Mouse (Mus musculus) kidney, embryonic 16.5 days (tissue): ENCODE results near the gene Kcnc4. TPM values are rescaled to one million over a fixed set of nuclear protein-coding genes. Genes with fewer than 3 reads are reported as not detected.

Experiments used
- ATAC-seq: fragments of 200-750 bp; cut with Nextera tagmentation; 2 replicates; pipeline ENCODE4 v1.8.0; 2017; ENCODE audit warnings: moderate TSS enrichment; ENCODE audit not compliant: low FRiP score, low TSS enrichment
- H3K27ac ChIP-seq: fragments of 300-500 bp; sonication (generic); 2 replicates; pipeline ENCODE4 v1.5.1; 2014; ENCODE audit warnings: low read length
- H3K27me3 ChIP-seq: fragments of 300-500 bp; sonication (generic); 2 replicates; pipeline ENCODE4 v1.6.1; 2014; ENCODE audit warnings: low read length, control low read depth, mixed read lengths; ENCODE audit not compliant: insufficient read depth
- H3K36me3 ChIP-seq: fragments of 300-500 bp; sonication (generic); 2 replicates; pipeline ENCODE4 v1.6.1; 2014; ENCODE audit warnings: low read length, control low read depth, mixed read lengths; ENCODE audit not compliant: insufficient read depth
- H3K4me1 ChIP-seq: fragments of 300-500 bp; sonication (generic); 2 replicates; pipeline ENCODE4 v1.6.1; 2014; ENCODE audit warnings: low read length, control low read depth, mixed read lengths; ENCODE audit not compliant: insufficient read depth
- H3K4me2 ChIP-seq: fragments of 300-500 bp; sonication (generic); replicated peaks from 2 replicates; pipeline ENCODE4 v1.6.1; 2014; ENCODE audit warnings: low read depth, low read length
- H3K4me3 ChIP-seq: fragments of 300-500 bp; sonication (generic); 2 replicates; pipeline ENCODE4 v1.5.1; 2014; ENCODE audit warnings: mild to moderate bottlenecking, low read length
- H3K9ac ChIP-seq: fragments of 300-500 bp; sonication (generic); replicated peaks from 2 replicates; pipeline ENCODE4 v1.6.1; 2014; ENCODE audit warnings: low read length
- H3K9me3 ChIP-seq: fragments of 300-500 bp; sonication (generic); 2 replicates; pipeline ENCODE4 v1.6.1; 2016; ENCODE audit warnings: low read length, control low read depth
- WGBS: fragments of 180-500 bp; shearing (Covaris S2); extraction: QIAGEN DNeasy Blood & Tissue Kit; methylation state at CpG from one replicate; pipeline ENCODE4 v1.1.7; 2014; 5-methylcytosine and 5-hydroxymethylcytosine counted together
- polyA plus RNA-seq: library from polyadenylated mRNA; unstranded; fragments of >200 nt; fragmentation: Nextera tagmentation; extraction: Ambion mirVana; gene quantifications from 2 replicates; pipeline ENCODE4 v1.2.1, GENCODE M21; 2015

Gene Kcnc4
- polyA plus RNA-seq, 1 experiment from 2014 or later = 0.24 TPM

DNA sequence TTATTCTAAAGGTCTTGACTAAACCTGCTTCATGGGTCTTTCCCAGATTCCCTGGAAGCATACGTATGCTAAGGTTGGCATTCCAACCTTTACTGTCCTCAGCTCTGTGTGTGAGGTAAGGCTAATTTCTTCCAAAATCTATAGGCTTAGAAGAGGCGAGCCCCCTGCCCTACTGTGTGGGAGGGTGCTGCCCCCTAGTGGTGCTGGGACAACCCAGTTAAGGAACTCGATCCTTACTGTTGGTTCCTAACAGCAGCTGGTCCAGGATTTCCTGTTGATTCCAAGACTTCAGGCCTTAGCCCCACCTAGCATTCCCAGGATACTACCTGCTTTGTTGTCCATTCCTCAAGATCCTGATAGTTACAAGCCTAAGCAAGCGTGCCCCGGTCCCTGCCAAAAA lies 2.8 kb upstream of the Kcnc4 start:
- peaks cover 23% of the 10 kb centered on the region for H3K4me1 ChIP-seq
- 16% methylated on average over 5 of the region's 5 CpGs for WGBS
- H3K27me3 ChIP-seq = peaks cover 92% of the 10 kb centered on the region
- no peak overlapping the region for H3K9ac ChIP-seq
- no peak overlapping the region for H3K4me3 ChIP-seq
- H3K27ac ChIP-seq = no peak overlapping the region
- 0 out of 2 replicates have a peak, but pooled peaks have one; percentile 31 for ATAC-seq
- H3K9me3 ChIP-seq = no peaks in the 10 kb centered on the region
- no peaks in the 10 kb centered on the region for H3K36me3 ChIP-seq
- H3K4me2 ChIP-seq = no peak overlapping the region

DNA sequence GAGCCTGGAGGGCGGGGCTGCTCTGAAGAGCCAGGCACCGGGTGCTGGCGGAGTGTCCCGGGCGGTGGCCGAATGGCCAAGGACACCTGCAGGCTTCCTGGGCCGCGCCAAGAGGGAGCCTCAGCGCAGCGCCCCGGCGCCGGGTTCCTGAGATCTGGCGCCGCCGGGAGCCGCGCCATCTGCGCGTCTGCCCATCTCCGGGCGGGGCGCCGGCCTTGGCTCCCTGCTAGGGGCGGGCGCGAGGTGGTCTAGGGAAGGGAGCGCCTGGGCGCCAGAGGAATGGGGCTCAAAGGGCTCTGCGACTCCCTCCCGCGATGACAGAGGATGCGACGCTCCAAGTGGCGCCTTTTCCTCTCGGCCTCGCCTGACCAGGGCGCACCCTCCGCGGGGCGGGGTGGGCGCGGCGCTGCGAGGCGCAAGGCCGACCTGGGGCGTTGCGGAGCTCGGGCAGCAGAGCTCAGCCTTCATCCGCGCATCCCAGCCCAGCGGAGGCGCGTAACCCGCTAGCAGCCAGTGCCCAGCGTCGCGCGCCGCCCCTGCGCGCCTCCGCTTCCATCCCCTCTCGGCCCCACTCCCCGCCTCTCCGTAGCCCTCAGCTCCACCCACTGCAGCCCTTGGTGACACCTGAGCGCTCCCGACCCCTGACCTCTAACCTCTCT lies 550 bp upstream of the Kcnc4 start:
- peaks cover 99% of the 10 kb centered on the region for H3K27me3 ChIP-seq
- no peak overlapping the region for H3K27ac ChIP-seq
- H3K9me3 ChIP-seq = no peaks in the 10 kb centered on the region
- under 1% methylated on average over 62 of the region's 69 CpGs for WGBS
- peak overlapping the region; percentile 55 for H3K4me3 ChIP-seq
- peaks cover 23% of the 10 kb centered on the region for H3K4me1 ChIP-seq
- ATAC-seq = peak; percentile 49
- no peaks in the 10 kb centered on the region for H3K36me3 ChIP-seq
- peak overlapping the region; percentile 41; the same call in 1 of the 2 replicates for H3K9ac ChIP-seq
- H3K4me2 ChIP-seq = peak overlapping the region; percentile 93

DNA sequence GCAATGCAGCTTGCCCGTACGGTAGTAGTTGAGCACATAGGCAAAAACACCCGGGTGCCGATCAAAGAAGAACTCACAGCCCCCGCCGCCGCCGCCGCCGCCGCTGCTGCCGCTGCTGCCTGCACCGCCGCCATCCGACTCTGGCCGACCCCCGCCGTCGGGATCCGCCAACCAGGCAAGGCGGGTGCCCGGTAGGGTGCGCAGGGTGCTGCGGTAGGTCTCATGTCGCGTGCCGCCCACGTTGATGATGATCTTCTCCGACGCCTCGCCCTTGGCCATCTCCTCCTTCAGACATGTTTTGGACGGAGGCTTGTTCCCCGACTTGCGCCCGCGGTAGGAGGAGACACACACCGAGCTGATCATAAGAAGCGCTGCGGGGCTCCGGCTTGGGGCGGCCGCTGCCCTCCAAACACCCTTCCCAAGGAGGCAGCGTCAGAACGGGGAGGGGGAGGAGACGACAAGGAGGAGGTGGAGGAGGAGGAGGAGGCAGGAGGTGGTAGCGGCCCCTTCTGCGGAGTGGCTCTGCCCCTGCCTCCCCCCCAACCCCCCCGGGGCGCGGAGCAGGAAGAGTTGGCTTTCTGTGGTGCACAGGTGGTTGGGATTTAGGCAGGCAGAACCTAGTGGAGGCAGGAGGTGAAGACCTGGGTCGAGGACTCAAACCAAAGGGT lies 690 bp downstream of the Kcnc4 start:
- peaks cover 23% of the 10 kb centered on the region for H3K4me1 ChIP-seq
- no peaks in the 10 kb centered on the region for H3K36me3 ChIP-seq
- H3K27me3 ChIP-seq = peaks cover 90% of the 10 kb centered on the region
- H3K9me3 ChIP-seq = no peaks in the 10 kb centered on the region
- H3K27ac ChIP-seq = no peak overlapping the region
- WGBS = under 1% methylated on average over 46 of the region's 51 CpGs
- H3K9ac ChIP-seq = no peak overlapping the region; the same call in 1 of the 2 replicates
- no peak for ATAC-seq
- peak overlapping the region; percentile 55 for H3K4me3 ChIP-seq
- peak overlapping the region; percentile 93 for H3K4me2 ChIP-seq

DNA sequence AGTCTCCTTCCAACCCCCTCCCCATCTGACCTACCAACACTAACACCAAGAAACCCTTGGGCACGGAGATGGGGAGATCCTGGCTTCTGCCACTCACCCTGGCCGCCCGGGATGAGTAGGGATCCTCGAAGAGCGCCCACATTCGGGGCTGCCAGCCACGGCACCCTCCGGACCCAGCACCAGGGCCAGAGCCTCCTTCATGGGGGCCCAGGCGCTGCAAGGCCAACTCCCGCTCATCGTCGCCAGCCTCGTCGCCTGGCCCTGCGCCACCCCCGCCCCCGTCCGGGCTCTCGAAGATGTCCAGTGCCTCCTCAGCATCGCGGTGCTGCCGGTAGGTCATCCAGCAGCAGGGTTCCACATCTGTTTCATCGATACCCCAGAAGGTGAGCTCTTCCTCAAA lies 1.2 kb downstream of the Kcnc4 start:
- Histone ChIP-seq H3K4me1 (peaks cover 23% of the 10 kb centered on the region), H3K4me3 (peak overlapping the region; percentile 55), H3K27ac (no peak overlapping the region), H3K9me3 (no peaks in the 10 kb centered on the region), H3K4me2 (peak overlapping the region; percentile 93), H3K27me3 (peaks cover 85% of the 10 kb centered on the region), H3K36me3 (no peaks in the 10 kb centered on the region), H3K9ac (no peak overlapping the region)
- WGBS = 3% methylated on average over 23 of the region's 23 CpGs
- no peak for ATAC-seq

DNA sequence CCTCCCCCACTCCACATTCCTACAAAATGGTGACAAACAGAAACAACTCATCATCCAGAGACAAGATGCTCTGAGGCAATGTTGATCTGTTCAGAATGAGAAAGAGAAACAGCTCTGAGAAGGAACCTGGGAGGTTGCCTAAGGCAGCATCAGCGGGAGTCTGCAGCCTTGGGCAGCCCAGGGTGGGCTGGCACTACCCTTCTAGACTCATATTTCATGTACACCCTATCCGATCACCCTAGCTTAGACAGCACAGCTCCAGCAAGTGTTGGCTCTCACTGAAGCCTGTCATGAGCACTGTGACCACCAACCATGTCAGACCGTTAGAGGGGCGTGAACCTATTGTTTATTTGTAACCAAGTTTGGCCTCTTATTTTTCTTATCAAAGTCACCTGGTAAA lies 5.1 kb downstream of the Kcnc4 start:
- Histone ChIP-seq H3K4me1 (peaks cover 15% of the 10 kb centered on the region), H3K4me3 (no peak overlapping the region), H3K4me2 (no peak overlapping the region), H3K9ac (no peak overlapping the region), H3K27me3 (peaks cover 47% of the 10 kb centered on the region), H3K36me3 (no peaks in the 10 kb centered on the region), H3K9me3 (no peaks in the 10 kb centered on the region), H3K27ac (no peak overlapping the region)
- 39% methylated on average over 4 of the region's 4 CpGs for whole genome bisulfite sequencing
- no peak for ATAC-seq

DNA sequence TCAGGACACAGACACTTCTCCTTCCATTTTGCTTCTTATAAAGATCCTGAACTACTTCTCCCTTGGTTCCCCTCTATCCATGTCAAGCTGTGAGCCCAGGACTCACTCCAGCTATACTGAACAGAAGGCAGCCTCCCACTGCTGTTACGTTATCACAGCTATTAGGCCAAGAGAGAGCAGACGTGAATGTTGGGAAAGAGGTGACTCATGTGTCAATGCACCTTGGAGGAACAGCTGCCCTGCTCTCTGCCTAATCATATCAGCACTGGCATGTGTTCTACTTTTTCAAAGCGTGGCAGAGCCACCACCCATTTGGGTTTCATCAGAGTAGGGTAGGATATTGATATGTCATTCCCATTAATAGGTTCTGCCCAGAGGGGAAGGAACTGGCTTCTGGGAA lies 12.5 kb downstream of the Kcnc4 start:
- no peaks in the 10 kb centered on the region for H3K36me3 ChIP-seq
- no peak for ATAC-seq

DNA sequence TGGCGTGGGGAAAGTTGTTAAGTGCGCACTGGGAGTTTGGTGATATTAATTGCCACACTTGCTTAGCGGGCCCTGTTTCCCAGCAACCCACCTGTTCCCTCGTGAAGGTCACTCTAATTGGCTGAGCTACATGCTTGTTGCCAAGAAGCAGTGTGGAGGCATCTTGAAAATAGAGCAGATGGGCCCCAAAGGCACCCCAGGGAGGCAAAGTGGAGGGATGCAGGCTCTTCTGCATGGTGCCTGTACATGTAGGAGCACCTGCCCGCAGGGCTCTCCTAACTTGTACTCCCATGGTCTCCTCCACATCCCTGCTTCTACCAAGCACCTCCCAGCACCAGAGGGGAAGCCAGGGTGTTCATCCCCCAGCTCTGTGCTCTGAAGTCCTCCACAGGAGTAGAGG lies 15.5 kb downstream of the Kcnc4 start:
- Histone ChIP-seq H3K36me3 (no peaks in the 10 kb centered on the region), H3K9me3 (no peaks in the 10 kb centered on the region; the same call in 1 of the 2 replicates), H3K4me2 (no peak overlapping the region), H3K4me3 (no peak overlapping the region), H3K27ac (no peak overlapping the region), H3K27me3 (no peaks in the 10 kb centered on the region), H3K9ac (no peak overlapping the region), H3K4me1 (no peaks in the 10 kb centered on the region)
- WGBS = 81% methylated on average over 5 of the region's 5 CpGs
- ATAC-seq = no peak

More for the DNA sequence above, 12.5 kb downstream of the Kcnc4 start:
- Histone ChIP-seq H3K4me3 (no peak overlapping the region), H3K4me1 (peaks cover 5% of the 10 kb centered on the region; the same call in 1 of the 2 replicates), H3K9ac (no peak overlapping the region), H3K4me2 (no peak overlapping the region), H3K27ac (no peak overlapping the region), H3K9me3 (no peaks in the 10 kb centered on the region), H3K27me3 (no peaks in the 10 kb centered on the region)
- WGBS = 79% methylated on average over 3 of the region's 3 CpGs

DNA sequence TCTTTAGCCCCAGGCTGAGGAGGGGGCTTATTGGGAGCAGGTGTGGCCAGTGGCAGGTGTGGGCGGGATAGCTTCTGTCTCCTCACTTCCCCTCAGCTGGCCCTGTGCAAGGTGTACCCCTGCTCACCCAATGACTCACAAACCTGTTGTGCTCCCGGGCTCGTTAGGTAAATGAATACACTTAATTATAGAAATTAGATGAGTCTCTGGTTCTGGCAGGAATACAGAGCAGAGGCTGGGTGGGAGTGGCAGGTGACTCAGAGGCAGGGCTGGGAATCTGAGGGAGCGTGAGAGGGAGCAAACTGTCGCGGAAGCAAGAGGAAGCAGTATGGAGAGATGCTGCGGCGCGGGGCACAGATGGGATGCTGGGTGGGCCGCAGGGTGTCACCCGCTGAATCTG lies 17.2 kb downstream of the Kcnc4 start:
- Histone ChIP-seq H3K27ac (no peak overlapping the region), H3K9me3 (no peaks in the 10 kb centered on the region; the same call in 1 of the 2 replicates), H3K4me2 (no peak overlapping the region), H3K4me1 (no peaks in the 10 kb centered on the region), H3K27me3 (no peaks in the 10 kb centered on the region), H3K36me3 (no peaks in the 10 kb centered on the region), H3K9ac (no peak overlapping the region), H3K4me3 (no peak overlapping the region)
- peak; percentile 52; the same call in 1 of the 2 replicates for ATAC-seq
- WGBS = 75% methylated on average over 11 of the region's 11 CpGs

DNA sequence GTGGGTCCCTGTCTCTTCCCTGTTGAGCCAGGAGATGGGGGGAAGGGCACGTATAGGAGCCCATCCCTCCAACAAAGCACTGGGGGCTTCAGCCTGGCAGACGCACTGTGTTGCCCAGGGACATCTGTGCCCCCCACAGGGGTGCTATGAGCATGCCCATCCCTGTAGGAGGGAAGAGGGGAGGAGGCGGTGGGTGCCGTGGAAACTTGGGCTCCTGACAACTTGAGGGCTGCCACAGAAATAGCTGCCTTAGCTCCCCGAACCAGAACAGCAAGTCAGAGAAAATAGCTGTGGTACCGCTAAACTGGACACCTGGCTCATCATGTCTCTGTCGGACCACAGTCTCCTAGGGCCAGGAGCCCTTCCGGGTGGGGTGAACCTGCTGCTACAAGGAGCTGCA lies 18.0 kb downstream of the Kcnc4 start:
- no peaks in the 10 kb centered on the region for H3K4me1 ChIP-seq
- ATAC-seq = no peak
- no peaks in the 10 kb centered on the region for H3K36me3 ChIP-seq
- 83% methylated on average over 8 of the region's 8 CpGs for WGBS
- no peak overlapping the region for H3K4me3 ChIP-seq
- H3K4me2 ChIP-seq = no peak overlapping the region
- H3K9ac ChIP-seq = no peak overlapping the region
- H3K27me3 ChIP-seq = no peaks in the 10 kb centered on the region
- no peak overlapping the region for H3K27ac ChIP-seq
- no peaks in the 10 kb centered on the region; the same call in 1 of the 2 replicates for H3K9me3 ChIP-seq

DNA sequence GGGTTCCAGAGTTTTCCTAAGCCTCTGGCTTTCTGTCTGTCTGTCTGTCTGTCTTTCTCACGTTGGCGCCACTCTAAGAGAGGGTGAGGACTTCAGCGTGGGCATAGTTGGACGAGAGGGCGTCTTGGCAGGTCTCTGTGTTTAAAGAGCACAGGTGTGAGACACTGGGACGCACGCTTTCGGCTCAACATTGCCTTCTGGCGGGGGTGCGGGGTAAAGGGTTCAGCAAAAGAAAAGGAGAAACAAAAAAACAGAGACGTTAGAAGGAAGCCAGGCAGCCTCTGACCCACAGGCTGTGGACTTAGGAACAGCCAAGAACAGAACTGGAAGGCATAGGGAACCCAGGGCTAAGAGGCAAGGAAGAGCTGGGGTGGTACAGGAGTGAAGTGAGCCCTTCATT lies 20.1 kb downstream of the Kcnc4 start:
- Histone ChIP-seq H3K27ac (no peak overlapping the region), H3K4me2 (no peak overlapping the region), H3K9ac (no peak overlapping the region), H3K9me3 (no peaks in the 10 kb centered on the region; the same call in 1 of the 2 replicates), H3K4me1 (no peaks in the 10 kb centered on the region), H3K4me3 (no peak overlapping the region), H3K27me3 (no peaks in the 10 kb centered on the region), H3K36me3 (no peaks in the 10 kb centered on the region)
- ATAC-seq = no peak
- 91% methylated on average over 11 of the region's 11 CpGs for WGBS
